Mouse (Mus musculus): ENCODE results near the gene Gemin6.

GRCm38 (mm10) chr17:80174699-80175385 is 49.4 kb upstream of the Gemin6 start:
- TF ChIP-seq CTCF (IDR thresholded peaks at IDR 0.05; ENCODE audit: low read depth) (no peak), EP300 (IDR thresholded peaks at IDR 0.05; ENCODE audit: low read depth) (no peak)
